Mouse (Mus musculus) heart, embryonic 15.5 days (tissue): ENCODE measurements around the gene Ren1. TPM values are rescaled to one million over a fixed set of nuclear protein-coding genes. Genes with fewer than 3 reads are reported as not detected.

Experiments
- ATAC-seq: fragments of 200-750 bp; cut with Nextera tagmentation; replicated peaks from 2 replicates; pipeline ENCODE4 v1.8.0; 2017; ENCODE audit warnings: low read depth, moderate TSS enrichment; ENCODE audit not compliant: insufficient number of reproducible peaks, insufficient read depth, low FRiP score
- H3K27ac ChIP-seq: fragments of 300-500 bp; sonication (generic); 2 replicates; pipeline ENCODE4 v1.5.1; 2015; ENCODE audit warnings: mild to moderate bottlenecking, inconsistent platforms
- H3K27me3 ChIP-seq: fragments of 300-500 bp; sonication (generic); 2 replicates; pipeline ENCODE4 v1.6.1; 2015; ENCODE audit warnings: inconsistent platforms
- H3K36me3 ChIP-seq: fragments of 300-500 bp; sonication (generic); 2 replicates; pipeline ENCODE4 v1.6.1; 2015; ENCODE audit warnings: mild to moderate bottlenecking, inconsistent platforms
- H3K4me1 ChIP-seq: fragments of 300-500 bp; sonication (generic); replicated peaks from 2 replicates; pipeline ENCODE4 v1.6.1; 2015; ENCODE audit warnings: inconsistent platforms
- H3K4me2 ChIP-seq: fragments of 300-500 bp; sonication (generic); 2 replicates; pipeline ENCODE4 v1.6.1; 2015; ENCODE audit warnings: inconsistent platforms, mild to moderate bottlenecking, moderate library complexity
- H3K4me3 ChIP-seq: fragments of 300-500 bp; sonication (generic); 2 replicates; pipeline ENCODE4 v1.5.1; 2015; ENCODE audit warnings: mild to moderate bottlenecking, inconsistent platforms
- H3K9ac ChIP-seq: fragments of 300-500 bp; sonication (generic); 2 replicates; pipeline ENCODE4 v1.6.1; 2015; ENCODE audit warnings: mild to moderate bottlenecking, inconsistent platforms
- H3K9me3 ChIP-seq: fragments of 300-500 bp; sonication (generic); replicated peaks from 2 replicates; pipeline ENCODE4 v1.6.1; 2016; ENCODE audit warnings: inconsistent platforms
- WGBS: fragments of 180-500 bp; shearing (Covaris S2); methylation state at CpG from one replicate; pipeline ENCODE4 v1.1.7; 2015; ENCODE audit warnings: mixed read lengths; 5-methylcytosine and 5-hydroxymethylcytosine counted together
- polyA plus RNA-seq: library from polyadenylated mRNA; unstranded; fragments of >200 nt; fragmentation: Nextera tagmentation; extraction: Ambion mirVana; gene quantifications from 2 replicates; pipeline ENCODE4 v1.2.1, GENCODE M21; 2015

The Ren1 gene
- polyA plus RNA-seq, 1 experiment from 2014 or later, result 0.30 TPM

DNA sequence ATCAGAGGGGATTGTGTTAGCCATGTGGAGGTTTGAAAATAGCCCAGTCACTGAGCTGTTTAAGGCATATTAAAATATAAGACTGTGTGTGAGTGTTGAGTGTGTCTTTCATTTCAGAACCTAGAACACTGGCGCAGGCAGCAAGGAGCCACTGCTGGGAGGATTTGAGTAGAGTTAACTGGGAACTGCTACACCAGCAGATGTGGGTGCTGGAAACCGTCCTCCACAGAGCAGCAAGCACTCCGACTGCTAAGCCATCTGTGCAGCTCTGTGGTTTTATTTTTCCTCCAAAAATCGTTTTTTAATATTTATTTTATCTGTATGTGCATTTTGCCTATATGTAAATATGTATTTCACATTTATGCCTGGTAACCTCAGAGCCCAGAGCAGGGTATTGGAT is 44.4 kb downstream of the Ren1 start:
- no peak overlapping the region for H3K4me3 ChIP-seq
- peaks cover 19% of the 10 kb centered on the region for H3K4me1 ChIP-seq
- H3K4me2 ChIP-seq, result no peak overlapping the region
- no peak overlapping the region for H3K27ac ChIP-seq
- ATAC-seq, result no peak
- 69% methylated on average over 4 of the region's 4 CpGs for WGBS
- no peaks in the 10 kb centered on the region for H3K27me3 ChIP-seq
- no peaks in the 10 kb centered on the region for H3K36me3 ChIP-seq
- H3K9ac ChIP-seq, result no peak overlapping the region
- no peaks in the 10 kb centered on the region for H3K9me3 ChIP-seq

DNA sequence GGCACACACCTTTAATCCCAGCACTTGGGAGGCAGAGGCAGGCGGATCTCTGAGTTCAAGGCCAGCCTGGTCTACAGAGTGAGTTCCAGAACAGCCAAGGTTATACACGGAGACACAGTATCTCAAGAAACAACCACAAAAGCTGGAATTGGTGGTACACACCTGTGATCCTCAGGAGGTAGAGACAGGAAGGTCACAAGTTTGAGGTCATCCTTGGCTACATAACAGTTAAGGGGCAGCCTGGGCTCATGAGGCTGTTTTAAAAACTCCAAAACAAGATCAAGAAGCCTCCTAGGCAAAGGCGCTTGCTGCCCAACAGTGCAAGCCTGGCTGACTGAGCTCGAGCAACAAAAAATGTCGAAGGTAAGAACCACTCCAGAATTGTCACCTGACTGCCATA is 46.4 kb downstream of the Ren1 start:
- H3K27ac ChIP-seq, result no peak overlapping the region
- no peak overlapping the region for H3K9ac ChIP-seq
- H3K4me2 ChIP-seq, result no peak overlapping the region
- no peaks in the 10 kb centered on the region for H3K27me3 ChIP-seq
- peaks cover 28% of the 10 kb centered on the region for H3K4me1 ChIP-seq
- ATAC-seq, result no peak
- no peak overlapping the region for H3K4me3 ChIP-seq
- WGBS, result 83% methylated on average over 5 of the region's 5 CpGs
- no peaks in the 10 kb centered on the region for H3K36me3 ChIP-seq
- H3K9me3 ChIP-seq, result no peaks in the 10 kb centered on the region

DNA sequence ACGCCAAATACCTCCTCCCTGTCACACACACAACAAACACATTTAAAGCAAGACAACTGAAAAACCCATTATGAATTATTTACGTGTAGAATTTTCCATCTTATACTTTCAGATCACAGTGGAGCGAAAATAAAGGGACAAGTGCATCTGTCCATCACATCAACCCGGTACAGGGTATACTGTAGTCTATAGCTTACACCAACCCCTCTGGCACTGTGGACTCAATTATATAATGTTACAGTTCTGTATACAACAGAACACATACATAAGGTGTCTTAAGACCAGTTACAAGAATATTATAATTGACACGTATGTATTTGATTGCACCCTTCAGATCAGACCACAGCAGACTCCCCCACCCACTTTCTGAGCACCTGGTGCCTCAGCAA is 46.8 kb downstream of the Ren1 start:
- Histone ChIP-seq H3K4me1 (peaks cover 28% of the 10 kb centered on the region), H3K36me3 (no peaks in the 10 kb centered on the region), H3K27me3 (no peaks in the 10 kb centered on the region), H3K9me3 (no peaks in the 10 kb centered on the region), H3K27ac (peak overlapping the region; percentile 78), H3K9ac (no peak overlapping the region), H3K4me3 (no peak overlapping the region), H3K4me2 (no peak overlapping the region)
- WGBS, result 78% methylated on average over 5 of the region's 5 CpGs
- ATAC-seq, result no peak

DNA sequence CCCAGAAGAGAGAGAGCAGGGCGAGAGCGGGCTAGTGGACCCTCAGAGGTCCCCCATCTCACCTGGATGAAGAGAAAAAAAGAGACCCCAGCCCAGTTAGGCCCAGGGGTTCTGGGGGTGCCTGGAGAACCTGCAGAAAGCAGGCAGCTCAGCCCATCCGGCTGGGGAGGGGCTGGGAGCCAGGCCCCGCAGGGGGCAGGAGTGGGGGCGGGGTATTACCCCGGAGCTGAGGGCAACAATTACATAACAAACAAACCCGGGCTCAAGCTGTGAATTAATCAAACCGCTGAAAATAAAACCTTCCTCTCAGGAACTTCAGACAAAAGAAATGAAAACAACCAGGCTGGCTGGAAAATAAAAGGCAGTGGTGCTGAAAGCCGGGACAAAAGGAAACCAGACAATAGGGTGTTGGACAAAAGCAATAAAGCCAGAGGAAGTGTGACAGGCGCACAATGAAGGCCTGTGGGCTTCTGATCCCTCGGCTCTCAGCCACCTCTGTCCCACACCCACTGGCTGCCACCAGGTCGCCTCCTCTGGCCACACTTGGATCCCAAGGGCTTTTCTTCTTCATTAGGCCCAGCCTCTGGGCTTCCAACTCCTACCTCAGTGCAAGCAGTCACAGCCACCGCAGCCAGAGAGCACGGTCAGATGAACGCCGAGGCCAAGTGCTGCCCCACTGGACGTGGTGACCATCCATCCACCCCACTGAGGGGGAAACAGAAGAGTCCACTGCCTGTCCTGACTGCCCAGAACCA is 47.4 kb downstream of the Ren1 start:
- H3K4me1 ChIP-seq, result peaks cover 28% of the 10 kb centered on the region
- ATAC-seq, result peak; percentile 45
- no peak overlapping the region for H3K9ac ChIP-seq
- no peak overlapping the region for H3K4me2 ChIP-seq
- no peak overlapping the region for H3K4me3 ChIP-seq
- no peaks in the 10 kb centered on the region for H3K9me3 ChIP-seq
- H3K27me3 ChIP-seq, result no peaks in the 10 kb centered on the region
- no peaks in the 10 kb centered on the region for H3K36me3 ChIP-seq
- WGBS, result 22% methylated on average over 17 of the region's 17 CpGs
- peak overlapping the region; percentile 78 for H3K27ac ChIP-seq

DNA sequence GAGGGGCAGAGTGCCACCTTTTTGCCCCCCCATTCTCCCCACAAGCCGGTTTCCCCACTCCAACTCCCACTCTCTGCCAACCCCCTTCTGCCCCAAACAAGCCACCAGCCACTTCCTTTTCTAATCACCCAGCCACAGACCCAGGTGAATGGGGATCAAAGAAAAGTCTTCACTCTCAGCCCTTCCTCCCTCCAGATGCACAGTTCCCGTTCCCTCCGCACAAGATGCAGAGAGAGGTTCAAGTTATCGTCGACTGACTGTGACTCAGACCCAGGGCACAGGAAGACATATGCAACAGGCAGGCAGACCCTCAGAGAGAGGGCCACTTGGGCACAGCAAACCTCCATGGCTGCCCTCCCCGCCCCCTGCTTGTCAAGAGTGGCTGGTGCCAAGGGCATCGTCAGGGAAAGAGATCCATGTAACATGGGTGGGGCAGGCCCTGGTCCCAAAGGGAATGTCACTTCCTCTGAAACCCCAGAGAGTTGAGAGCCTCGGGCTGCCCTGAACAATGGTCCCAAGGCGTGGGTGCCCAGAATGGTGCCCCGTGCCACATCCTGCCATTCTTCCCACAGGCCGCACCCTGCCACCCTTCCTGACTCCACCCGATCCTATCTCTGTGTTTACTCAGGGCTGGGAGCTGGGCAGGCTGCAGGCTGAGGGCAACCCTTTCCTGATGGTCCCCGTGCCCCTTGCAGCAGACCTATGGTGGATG is 49.9 kb downstream of the Ren1 start:
- 66% methylated on average over 13 of the region's 13 CpGs for WGBS
- Histone ChIP-seq H3K27me3 (no peaks in the 10 kb centered on the region), H3K9ac (no peak overlapping the region), H3K9me3 (no peaks in the 10 kb centered on the region), H3K4me1 (peaks cover 28% of the 10 kb centered on the region), H3K4me3 (no peak overlapping the region), H3K36me3 (no peaks in the 10 kb centered on the region), H3K27ac (no peak overlapping the region), H3K4me2 (no peak overlapping the region)
- ATAC-seq, result no peak

DNA sequence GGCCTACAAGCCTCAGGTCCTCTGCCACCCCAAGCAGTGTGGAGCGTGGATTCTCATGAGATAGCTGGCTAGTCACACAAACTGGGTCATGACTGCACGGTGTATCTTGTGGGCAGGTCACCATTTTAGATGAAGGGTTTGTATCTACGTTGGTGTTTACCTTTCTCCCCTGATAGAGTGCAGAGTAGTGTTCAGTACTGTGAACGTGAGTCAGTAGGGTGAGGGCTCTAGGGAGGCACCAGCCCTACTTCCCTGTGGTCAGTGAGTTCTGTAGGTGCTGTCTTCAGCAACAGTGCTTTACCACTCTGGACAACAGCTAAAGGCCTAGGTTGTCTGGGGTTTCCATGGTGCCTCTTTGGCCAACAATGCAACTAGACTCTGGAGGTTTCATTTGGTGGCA is 53.7 kb downstream of the Ren1 start:
- Histone ChIP-seq H3K4me1 (peaks cover 20% of the 10 kb centered on the region), H3K4me3 (no peak overlapping the region), H3K4me2 (no peak overlapping the region), H3K27ac (no peak overlapping the region), H3K36me3 (no peaks in the 10 kb centered on the region), H3K9me3 (no peaks in the 10 kb centered on the region), H3K27me3 (no peaks in the 10 kb centered on the region), H3K9ac (no peak overlapping the region)
- no peak for ATAC-seq
- WGBS, result 70% methylated on average over 4 of the region's 4 CpGs

DNA sequence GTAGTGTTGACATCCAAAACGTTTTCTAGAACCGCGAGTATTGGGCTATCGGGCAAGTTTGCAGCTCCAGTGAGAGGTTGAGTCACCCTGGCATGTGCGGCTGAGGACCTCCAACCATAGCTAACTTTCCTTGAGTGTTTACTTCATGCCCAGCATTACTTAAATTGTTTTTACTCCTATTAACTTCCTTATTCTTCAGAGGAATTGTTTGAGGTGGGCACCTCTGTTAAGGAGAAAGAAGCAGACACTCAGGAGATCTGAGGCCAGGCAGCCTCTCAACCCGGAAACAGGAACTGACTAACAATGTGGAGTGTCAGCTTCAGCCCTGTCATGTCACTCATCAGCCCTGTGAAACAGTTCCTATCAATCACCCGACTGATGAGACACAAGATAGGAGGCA is 56.3 kb downstream of the Ren1 start:
- 62% methylated on average over 7 of the region's 7 CpGs for WGBS
- no peak overlapping the region for H3K27ac ChIP-seq
- H3K9me3 ChIP-seq, result no peaks in the 10 kb centered on the region

DNA sequence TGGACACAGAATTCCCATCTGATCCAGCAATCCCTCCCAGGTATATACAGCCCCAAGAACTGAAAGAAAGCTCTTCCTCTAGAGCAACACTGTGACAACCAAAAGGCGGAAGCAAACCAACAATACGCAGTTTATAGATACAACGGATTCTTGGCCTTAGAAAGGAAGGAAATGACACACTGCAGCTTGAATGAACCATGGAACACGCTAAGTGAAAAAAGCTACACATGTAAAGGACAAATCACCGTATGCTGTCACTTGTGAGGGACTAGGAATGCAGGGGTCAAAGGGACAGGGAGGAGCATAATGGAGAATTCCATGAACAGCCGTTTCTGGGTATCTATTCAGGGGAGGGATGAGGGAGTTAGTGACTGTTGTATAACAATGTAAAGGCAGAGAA is 57.1 kb downstream of the Ren1 start:
- Histone ChIP-seq H3K4me1 (peaks cover 8% of the 10 kb centered on the region), H3K9me3 (no peaks in the 10 kb centered on the region), H3K9ac (no peak overlapping the region), H3K27me3 (no peaks in the 10 kb centered on the region), H3K27ac (peak overlapping the region; percentile 35; the same call in 1 of the 2 replicates), H3K4me3 (no peak overlapping the region), H3K4me2 (no peak overlapping the region), H3K36me3 (no peaks in the 10 kb centered on the region)
- WGBS, result 59% methylated on average over 6 of the region's 6 CpGs
- ATAC-seq, result no peak

More for the DNA sequence above, 56.3 kb downstream of the Ren1 start:
- no peak overlapping the region for H3K4me2 ChIP-seq
- no peak for ATAC-seq
- H3K4me1 ChIP-seq, result peaks cover 8% of the 10 kb centered on the region
- H3K27me3 ChIP-seq, result no peaks in the 10 kb centered on the region
- no peak overlapping the region for H3K4me3 ChIP-seq
- H3K36me3 ChIP-seq, result no peaks in the 10 kb centered on the region
- H3K9ac ChIP-seq, result no peak overlapping the region

DNA sequence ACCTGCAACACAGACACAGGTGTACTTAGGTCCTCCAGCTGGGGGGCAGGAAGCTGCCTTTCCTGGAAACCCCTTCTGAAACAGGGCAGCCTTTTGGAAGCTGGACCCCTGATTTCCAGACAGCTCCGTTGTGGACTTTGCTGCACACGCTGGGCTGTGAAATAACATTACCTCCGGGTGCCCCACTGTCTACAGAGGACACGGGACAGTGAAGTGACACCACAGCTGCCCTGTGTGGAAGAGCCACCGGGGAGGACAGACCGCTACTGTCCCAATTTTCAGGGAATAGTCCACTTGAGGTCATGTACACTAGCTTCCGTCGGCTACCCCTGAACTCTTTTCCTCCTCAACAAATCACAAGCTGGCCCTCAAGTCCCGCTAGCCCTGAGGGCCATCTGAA is 58.0 kb downstream of the Ren1 start:
- no peak overlapping the region for H3K4me2 ChIP-seq
- no peaks in the 10 kb centered on the region for H3K27me3 ChIP-seq
- peaks cover 8% of the 10 kb centered on the region for H3K4me1 ChIP-seq
- no peak for ATAC-seq
- H3K9ac ChIP-seq, result no peak overlapping the region
- no peaks in the 10 kb centered on the region for H3K36me3 ChIP-seq
- H3K27ac ChIP-seq, result peak overlapping the region; percentile 10; the same call in 1 of the 2 replicates
- no peak overlapping the region for H3K4me3 ChIP-seq
- no peaks in the 10 kb centered on the region for H3K9me3 ChIP-seq
- WGBS, result 69% methylated on average over 9 of the region's 9 CpGs

DNA sequence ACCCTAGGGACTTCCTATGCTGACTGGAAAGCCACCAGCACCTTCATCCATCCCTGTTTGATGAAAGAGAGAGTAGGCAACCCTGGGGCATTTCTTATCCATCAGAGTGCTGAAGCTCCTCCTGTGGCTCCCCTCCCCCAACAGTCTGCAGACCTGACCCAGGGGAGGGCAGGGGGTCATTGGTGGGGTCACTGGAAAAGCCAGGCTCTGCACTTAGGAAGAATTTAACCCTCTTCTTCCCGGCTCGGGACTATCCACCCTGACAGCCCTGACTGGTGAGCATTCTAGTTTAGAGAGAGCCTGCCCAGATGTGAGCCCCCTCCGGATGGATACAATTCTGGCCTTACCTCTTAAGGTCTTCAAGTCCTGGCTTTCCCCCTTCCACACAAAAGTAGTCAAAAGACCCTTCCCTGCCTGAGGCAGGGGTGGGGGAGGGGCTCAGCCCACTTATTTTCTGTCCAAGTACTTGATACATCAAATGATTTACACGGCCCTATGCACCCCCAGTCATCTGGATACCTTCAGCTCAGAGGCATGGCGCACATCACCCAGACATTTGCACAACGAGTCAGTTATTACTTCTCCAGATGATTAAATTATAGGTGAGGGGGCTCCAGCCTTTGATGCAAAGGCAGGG is 58.7 kb downstream of the Ren1 start:
- Histone ChIP-seq H3K27me3 (no peaks in the 10 kb centered on the region), H3K9ac (no peak overlapping the region), H3K9me3 (no peaks in the 10 kb centered on the region), H3K4me2 (no peak overlapping the region), H3K27ac (no peak overlapping the region), H3K4me3 (no peak overlapping the region), H3K4me1 (peaks cover 13% of the 10 kb centered on the region), H3K36me3 (no peaks in the 10 kb centered on the region)
- ATAC-seq, result no peak
- 40% methylated on average over 6 of the region's 6 CpGs for WGBS

DNA sequence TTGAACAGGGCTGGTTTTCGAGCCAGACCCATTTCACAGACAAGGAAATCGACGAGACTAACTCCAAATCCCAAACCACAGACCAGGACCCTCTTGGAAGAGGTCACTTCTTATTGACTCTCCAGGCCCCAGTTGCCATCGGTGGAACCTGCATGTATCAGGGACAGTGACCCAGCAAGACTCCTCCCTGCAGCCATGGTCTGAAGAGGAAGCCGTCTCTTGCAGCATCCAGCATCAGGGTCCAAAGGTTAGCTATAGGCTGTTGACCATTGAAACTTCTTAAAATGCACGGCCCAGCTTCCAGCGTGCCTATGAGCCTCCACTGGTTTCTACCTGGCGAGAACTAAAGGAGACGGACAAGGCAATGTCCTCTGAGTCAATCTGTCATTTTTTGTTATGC is 59.5 kb downstream of the Ren1 start:
- H3K9me3 ChIP-seq, result no peaks in the 10 kb centered on the region
- no peak for ATAC-seq
- no peak overlapping the region for H3K4me2 ChIP-seq
- 82% methylated on average over 9 of the region's 9 CpGs for WGBS
- no peak overlapping the region for H3K4me3 ChIP-seq
- no peaks in the 10 kb centered on the region for H3K36me3 ChIP-seq
- peaks cover 15% of the 10 kb centered on the region for H3K4me1 ChIP-seq
- no peaks in the 10 kb centered on the region for H3K27me3 ChIP-seq
- H3K9ac ChIP-seq, result no peak overlapping the region
- no peak overlapping the region for H3K27ac ChIP-seq
